Mouse (Mus musculus): ENCODE results near the gene Scn8a. TPM values are rescaled to one million over a fixed set of nuclear protein-coding genes. Genes with fewer than 3 reads are reported as not detected.

Gene Scn8a
- polyA plus RNA-seq, 1 experiment from 2014 or later: 1.2 TPM

GRCm38 (mm10) chr15:101088291-101088690, 218.6 kb downstream of the Scn8a start:
- Histone ChIP-seq H3K4me3 (ENCODE audit: low read depth, low read length) (no peak overlapping the region), H3K4me1 (ENCODE audit: insufficient read depth, low read depth, low read length) (no peaks in the 10 kb centered on the region), H3K36me3 (ENCODE audit: insufficient read depth, low read length) (no peaks in the 10 kb centered on the region), H3K9me3 (ENCODE audit: low read length) (no peaks in the 10 kb centered on the region), H3K4me2 (replicated peaks; ENCODE audit: low read depth, low read length) (no peak overlapping the region), H3K27ac (ENCODE audit: low read length) (no peak overlapping the region), H3K9ac (replicated peaks; ENCODE audit: low read depth) (no peak overlapping the region), H3K27me3 (replicated peaks; ENCODE audit: insufficient read depth, low read length) (no peaks in the 10 kb centered on the region)
- WGBS: 63% methylated on average over 4 of the region's 4 CpGs
- ATAC-seq (no peak), DNase-seq (ENCODE audit: low spot score) (no peak)
- TF ChIP-seq EP300 (IDR thresholded peaks at IDR 0.05) (no peak), CTCF (IDR thresholded peaks at IDR 0.05) (no peak)

GRCm38 (mm10) chr15:101091551-101091950, 221.9 kb downstream of the Scn8a start:
- ATAC-seq: no peak
- WGBS: 88% methylated on average over 8 of the region's 8 CpGs
- no peak overlapping the region for H3K4me3 ChIP-seq (ENCODE audit: low read depth, low read length)
- no peak overlapping the region for H3K27ac ChIP-seq (ENCODE audit: low read length)
- H3K4me2 ChIP-seq (replicated peaks; ENCODE audit: low read depth, low read length): no peak overlapping the region
- TF ChIP-seq EP300 (IDR thresholded peaks at IDR 0.05) (no peak), CTCF (IDR thresholded peaks at IDR 0.05) (no peak)
- no peaks in the 10 kb centered on the region for H3K4me1 ChIP-seq (ENCODE audit: insufficient read depth, low read depth, low read length)
- H3K27me3 ChIP-seq (replicated peaks; ENCODE audit: insufficient read depth, low read length): no peaks in the 10 kb centered on the region
- no peak overlapping the region for H3K9ac ChIP-seq (replicated peaks; ENCODE audit: low read depth)
- H3K9me3 ChIP-seq (ENCODE audit: low read length): no peaks in the 10 kb centered on the region
- no peaks in the 10 kb centered on the region for H3K36me3 ChIP-seq (ENCODE audit: insufficient read depth, low read length)
- no peak for DNase-seq (ENCODE audit: low spot score)

- DNase-seq (ENCODE audit: low spot score) (no peak), ATAC-seq (peak; percentile 37)
- no peak overlapping the region for H3K9ac ChIP-seq (replicated peaks; ENCODE audit: low read depth)
- WGBS: 56% methylated on average over 14 of the region's 14 CpGs
- H3K36me3 ChIP-seq (ENCODE audit: insufficient read depth, low read length): no peaks in the 10 kb centered on the region
- H3K27ac ChIP-seq (ENCODE audit: low read length): no peak overlapping the region
- no peaks in the 10 kb centered on the region for H3K9me3 ChIP-seq (ENCODE audit: low read length)
- TF ChIP-seq CTCF (IDR thresholded peaks at IDR 0.05): no peak
- peak; percentile 27; the same call in 1 of the 2 replicates for TF ChIP-seq EP300 (IDR thresholded peaks at IDR 0.05)
- no peaks in the 10 kb centered on the region for H3K27me3 ChIP-seq (replicated peaks; ENCODE audit: insufficient read depth, low read length)
- H3K4me2 ChIP-seq (replicated peaks; ENCODE audit: low read depth, low read length): no peak overlapping the region
- H3K4me3 ChIP-seq (ENCODE audit: low read depth, low read length): no peak overlapping the region
- H3K4me1 ChIP-seq (ENCODE audit: insufficient read depth, low read depth, low read length): no peaks in the 10 kb centered on the region
Measured at GRCm38 (mm10) chr15:101092121-101092828, 222.6 kb downstream of the Scn8a start.

- Histone ChIP-seq H3K4me3 (ENCODE audit: low read depth, low read length) (no peak overlapping the region), H3K27ac (ENCODE audit: low read length) (no peak overlapping the region), H3K36me3 (ENCODE audit: insufficient read depth, low read length) (no peaks in the 10 kb centered on the region), H3K4me1 (ENCODE audit: insufficient read depth, low read depth, low read length) (0 out of 2 replicates have a peak, but pooled peaks cover 2% of the 10 kb centered on the region), H3K4me2 (replicated peaks; ENCODE audit: low read depth, low read length) (no peak overlapping the region), H3K9me3 (ENCODE audit: low read length) (no peaks in the 10 kb centered on the region), H3K9ac (replicated peaks; ENCODE audit: low read depth) (no peak overlapping the region), H3K27me3 (replicated peaks; ENCODE audit: insufficient read depth, low read length) (no peaks in the 10 kb centered on the region)
- TF ChIP-seq CTCF (IDR thresholded peaks at IDR 0.05): no peak
- 50% methylated on average over 25 of the region's 25 CpGs for WGBS
- ATAC-seq (peak; percentile 19; the same call in 1 of the 2 replicates), DNase-seq (ENCODE audit: low spot score) (no peak)
Measured at GRCm38 (mm10) chr15:101092829-101093648, 223.4 kb downstream of the Scn8a start.

- Histone ChIP-seq H3K4me3 (ENCODE audit: low read depth, low read length) (no peak overlapping the region), H3K36me3 (ENCODE audit: insufficient read depth, low read length) (no peaks in the 10 kb centered on the region), H3K27me3 (replicated peaks; ENCODE audit: insufficient read depth, low read length) (no peaks in the 10 kb centered on the region; the same call in 1 of the 2 replicates), H3K4me2 (replicated peaks; ENCODE audit: low read depth, low read length) (no peak overlapping the region), H3K27ac (ENCODE audit: low read length) (no peak overlapping the region), H3K9ac (replicated peaks; ENCODE audit: low read depth) (no peak overlapping the region), H3K9me3 (ENCODE audit: low read length) (no peaks in the 10 kb centered on the region), H3K4me1 (ENCODE audit: insufficient read depth, low read depth, low read length) (0 out of 2 replicates have a peak, but pooled peaks cover 6% of the 10 kb centered on the region)
- no peak for TF ChIP-seq CTCF (IDR thresholded peaks at IDR 0.05)
- TF ChIP-seq EP300 (IDR thresholded peaks at IDR 0.05): no peak
- ATAC-seq: no peak
- 59% methylated on average over 6 of the region's 6 CpGs for WGBS
- no peak for DNase-seq (ENCODE audit: low spot score)
Measured at GRCm38 (mm10) chr15:101093988-101094387, 224.3 kb downstream of the Scn8a start.

- ATAC-seq: no peak
- H3K4me1 ChIP-seq (ENCODE audit: insufficient read depth, low read depth, low read length): 0 out of 2 replicates have a peak, but pooled peaks cover 6% of the 10 kb centered on the region
- no peaks in the 10 kb centered on the region; the same call in 1 of the 2 replicates for H3K27me3 ChIP-seq (replicated peaks; ENCODE audit: insufficient read depth, low read length)
- no peak for DNase-seq (ENCODE audit: low spot score)
- H3K4me2 ChIP-seq (replicated peaks; ENCODE audit: low read depth, low read length): no peak overlapping the region
- H3K9ac ChIP-seq (replicated peaks; ENCODE audit: low read depth): no peak overlapping the region
- H3K36me3 ChIP-seq (ENCODE audit: insufficient read depth, low read length): no peaks in the 10 kb centered on the region
- H3K27ac ChIP-seq (ENCODE audit: low read length): no peak overlapping the region
- no peak overlapping the region for H3K4me3 ChIP-seq (ENCODE audit: low read depth, low read length)
- WGBS: 61% methylated on average over 9 of the region's 9 CpGs
- no peak for TF ChIP-seq CTCF (IDR thresholded peaks at IDR 0.05)
- no peak for TF ChIP-seq EP300 (IDR thresholded peaks at IDR 0.05)
- H3K9me3 ChIP-seq (ENCODE audit: low read length): no peaks in the 10 kb centered on the region
Measured at GRCm38 (mm10) chr15:101094979-101095378, 225.3 kb downstream of the Scn8a start.

Data from lung, postnatal 0 days (tissue).